In genomic region chr6:91679095-91679577, GRCm38 (mm10) we compare ENCODE assay signal across 9 mouse cellular contexts. TPM values are rescaled to one million over a fixed set of nuclear protein-coding genes. Genes with fewer than 3 reads are reported as not detected.
DNase-seq lines count a peak whose midpoint lies in the region; ATAC-seq and TF ChIP-seq lines count a peak whose summit lies in the region.
"Had no signal": no experiment of that assay in that cellular context is flagged by ENCODE, and none has a peak within 500 bp of the region (broad histone marks: within the 10 kb centered on the region; RNA-seq: fewer than 3 reads in every experiment).

No protein-coding gene starts in this region.

- no peak overlapping the region for H3K9ac ChIP-seq in hindbrain, embryonic 12.5 days
- peak overlapping the region; percentile 49 for H3K9ac ChIP-seq in ES-E14 (ENCODE audit: insufficient read depth, low read depth, low read length, poor library complexity, severe bottlenecking)
- no peak overlapping the region for H3K9ac ChIP-seq in forebrain, postnatal 0 days
- H3K9ac ChIP-seq in intestine, embryonic 16.5 days (ENCODE audit: low read depth, low read length) = peak overlapping the region; percentile 46; the same call in 1 of the 2 replicates
- H3K9ac ChIP-seq: limb, embryonic 12.5 days had no signal

- TF ChIP-seq CTCF in forebrain, postnatal 0 days (IDR thresholded peaks at IDR 0.05; ENCODE audit: low read depth) = no peak

- no peak for ATAC-seq in hindbrain, embryonic 12.5 days (ENCODE audit: low FRiP score)
- ATAC-seq in forebrain, postnatal 0 days = no peak
- ATAC-seq in intestine, embryonic 16.5 days = 0 out of 2 replicates have a peak, but pooled peaks have one; percentile 4

- WGBS in hindbrain, embryonic 10.5 days = 77% methylated on average over 10 of the region's 10 CpGs
- WGBS in hindbrain, embryonic 12.5 days = 73% methylated on average over 10 of the region's 10 CpGs
- WGBS in forebrain, postnatal 0 days = 64% methylated on average over 10 of the region's 10 CpGs
- WGBS in intestine, embryonic 16.5 days = 63% methylated on average over 10 of the region's 10 CpGs

- no peaks in the 10 kb centered on the region for H3K9me3 ChIP-seq in hindbrain, embryonic 10.5 days
- no peaks in the 10 kb centered on the region for H3K9me3 ChIP-seq in hindbrain, embryonic 12.5 days (replicated peaks)
- no peaks in the 10 kb centered on the region for H3K9me3 ChIP-seq in ES-E14 (ENCODE audit: control insufficient read depth, insufficient read depth, low read depth, low read length)
- no peaks in the 10 kb centered on the region for H3K9me3 ChIP-seq in forebrain, postnatal 0 days (ENCODE audit: low read length)
- H3K9me3 ChIP-seq in intestine, embryonic 16.5 days (ENCODE audit: control insufficient read depth, low read length) = no peaks in the 10 kb centered on the region
- H3K9me3 ChIP-seq: limb, embryonic 12.5 days had no signal

- no peaks in the 10 kb centered on the region for H3K27me3 ChIP-seq in hindbrain, embryonic 10.5 days (ENCODE audit: insufficient read depth, poor library complexity, severe bottlenecking)
- no peaks in the 10 kb centered on the region for H3K27me3 ChIP-seq in hindbrain, embryonic 12.5 days
- H3K27me3 ChIP-seq in forebrain, postnatal 0 days (ENCODE audit: insufficient read depth, low read length) = no peaks in the 10 kb centered on the region
- no peaks in the 10 kb centered on the region for H3K27me3 ChIP-seq in intestine, embryonic 16.5 days (replicated peaks; ENCODE audit: control insufficient read depth, insufficient read depth, low read length)
- no peaks in the 10 kb centered on the region for H3K27me3 ChIP-seq in splenic B cell, adult 2 months (ENCODE audit: control insufficient read depth, insufficient read depth, low read length, poor library complexity, severe bottlenecking)
- H3K27me3 ChIP-seq: limb, embryonic 12.5 days had no signal

- no peak overlapping the region for H3K4me3 ChIP-seq in hindbrain, embryonic 10.5 days
- H3K4me3 ChIP-seq in hindbrain, embryonic 12.5 days = no peak overlapping the region
- peak overlapping the region; percentile 35 to 47 for H3K4me3 ChIP-seq in ES-E14 (ENCODE audit: insufficient read depth in 1 of 2, low read depth in 1 of 2, low read length in 2 of 2, poor library complexity in 1 of 2, severe bottlenecking in 1 of 2)
- no peak overlapping the region for H3K4me3 ChIP-seq in forebrain, postnatal 0 days (ENCODE audit: low read depth, low read length)
- no peak overlapping the region for H3K4me3 ChIP-seq in intestine, embryonic 16.5 days (ENCODE audit: low read length)
- H3K4me3 ChIP-seq: limb, embryonic 12.5 days had no signal

- in situ Hi-C loops in ES-E14 (cut with MboI; ENCODE audit: low sequenced_read_pairs in 2 of 2, unreplicated experiment in 2 of 2) = no loop called here

- no peaks in the 10 kb centered on the region for H3K36me3 ChIP-seq in hindbrain, embryonic 10.5 days
- H3K36me3 ChIP-seq in hindbrain, embryonic 12.5 days = no peaks in the 10 kb centered on the region
- no peaks in the 10 kb centered on the region for H3K36me3 ChIP-seq in ES-E14 (ENCODE audit: control insufficient read depth, insufficient read depth, low read length, poor library complexity, severe bottlenecking)
- no peaks in the 10 kb centered on the region for H3K36me3 ChIP-seq in forebrain, postnatal 0 days (ENCODE audit: insufficient read depth)
- no peaks in the 10 kb centered on the region for H3K36me3 ChIP-seq in intestine, embryonic 16.5 days (ENCODE audit: control insufficient read depth, insufficient read depth, low read length)
- no peaks in the 10 kb centered on the region; the same call in 1 of the 2 replicates for H3K36me3 ChIP-seq in splenic B cell, adult 2 months (ENCODE audit: control insufficient read depth, insufficient read depth, low read length, poor library complexity, severe bottlenecking)
- H3K36me3 ChIP-seq: limb, embryonic 12.5 days had no signal

- no peak overlapping the region for H3K4me2 ChIP-seq in hindbrain, embryonic 12.5 days (replicated peaks)
- no peak overlapping the region for H3K4me2 ChIP-seq in forebrain, postnatal 0 days (ENCODE audit: low read depth)
- 0 out of 2 replicates have a peak overlapping the region, but pooled peaks have one; percentile 26 for H3K4me2 ChIP-seq in intestine, embryonic 16.5 days (ENCODE audit: low read depth, low read length)
- H3K4me2 ChIP-seq: limb, embryonic 12.5 days had no signal

- peak overlapping the region; percentile 64 for H3K27ac ChIP-seq in hindbrain, embryonic 10.5 days
- no peak overlapping the region for H3K27ac ChIP-seq in hindbrain, embryonic 12.5 days
- H3K27ac ChIP-seq in ES-E14 (ENCODE audit: insufficient read depth, low read depth, low read length, poor library complexity, severe bottlenecking) = peak overlapping the region; percentile 0; the same call in 1 of the 2 replicates
- no peak overlapping the region for H3K27ac ChIP-seq in forebrain, postnatal 0 days (ENCODE audit: low read depth, low read length)
- H3K27ac ChIP-seq in intestine, embryonic 16.5 days (ENCODE audit: low read length) = peak overlapping the region; percentile 62
- H3K27ac ChIP-seq: limb, embryonic 12.5 days had no signal

- DNase-seq in hindbrain, embryonic 10.5 days (ENCODE audit: low spot score) = no peak
- DNase-seq in ES-E14 (ENCODE audit: low read depth, low spot score) = no peak
- peak; percentile 35 for DNase-seq in forebrain, postnatal 0 days
- DNase-seq in lung, postnatal 25 days (ENCODE audit: low spot score) = peak; percentile 81
- peak; percentile 86 for DNase-seq in splenic B cell, adult 2 months (ENCODE audit: low read depth, low spot score)
- no peak for DNase-seq in embryo, embryonic 11 days

- peaks cover 44% of the 10 kb centered on the region for H3K4me1 ChIP-seq in hindbrain, embryonic 10.5 days (replicated peaks)
- peaks cover 24% of the 10 kb centered on the region for H3K4me1 ChIP-seq in hindbrain, embryonic 12.5 days
- peaks cover 14 to 24% of the 10 kb centered on the region in 2 experiments for H3K4me1 ChIP-seq in ES-E14 (ENCODE audit: control insufficient read depth in 2 of 2, insufficient read depth in 2 of 2, low read length in 2 of 2, poor library complexity in 1 of 2)
- 0 out of 2 replicates have a peak, but pooled peaks cover 8% of the 10 kb centered on the region for H3K4me1 ChIP-seq in forebrain, postnatal 0 days (ENCODE audit: insufficient read depth)
- peaks cover 18% of the 10 kb centered on the region for H3K4me1 ChIP-seq in intestine, embryonic 16.5 days (ENCODE audit: control insufficient read depth, insufficient read depth, low read length)

TF ChIP-seq in ES-E14, 5 proteins besides CTCF, POLR2A, EP300 and RAD21:
- TF ChIP-seq ZC3H11A (IDR thresholded peaks at IDR 0.05; ENCODE audit: borderline replicate concordance, low read depth, low read length) = no peak
TF ChIP-seq in ES-E14: peak in this region for 0.

RNA-seq across cellular contexts. Expression of gene Slc6a6, which starts 4.7 kb away (rescaled TPM):
- 58.9 and 60.0 TPM in 2 replicates for polyA plus RNA-seq in hindbrain, embryonic 10.5 days (2016; fragmentation: Nextera tagmentation; extraction: Ambion mirVana)
- polyA plus RNA-seq in hindbrain, embryonic 12.5 days (2016; fragmentation: Nextera tagmentation; extraction: Ambion mirVana) = 70.2 and 78.0 TPM in 2 replicates
- 150 and 231 TPM in 2 replicates for total RNA-seq in ES-E14 (2012; rRNA removed)
- total RNA-seq in forebrain, postnatal 0 days (2014; rRNA removed) = 72.2 and 101 TPM in 2 replicates
- 89.5 and 139 TPM in 2 replicates for polyA plus RNA-seq in forebrain, postnatal 0 days (2015; fragmentation: Nextera tagmentation; extraction: Ambion mirVana)
- polyA plus RNA-seq in intestine, embryonic 16.5 days (2015; fragmentation: Nextera tagmentation; extraction: Ambion mirVana) = 103 and 104 TPM in 2 replicates

Comparison
In these comparisons a context has a peak if more than half of its experiments do, and no peak if none do; other contexts are left out.
1. H3K27ac ChIP-seq: peak in hindbrain, embryonic 10.5 days (single experiment), ES-E14 (single experiment) and intestine, embryonic 16.5 days (single experiment); none in hindbrain, embryonic 12.5 days (single experiment) and forebrain, postnatal 0 days (single experiment).
2. DNase-seq: peak in forebrain, postnatal 0 days (single experiment), lung, postnatal 25 days (single experiment) and splenic B cell, adult 2 months (single experiment); none in hindbrain, embryonic 10.5 days (single experiment), ES-E14 (single experiment) and embryo, embryonic 11 days (single experiment).
3. H3K4me3 ChIP-seq: peak in ES-E14 (2 of 2); none in hindbrain, embryonic 10.5 days (single experiment), hindbrain, embryonic 12.5 days (single experiment), forebrain, postnatal 0 days (single experiment) and intestine, embryonic 16.5 days (single experiment).
4. H3K9ac ChIP-seq: peak in ES-E14 (single experiment) and intestine, embryonic 16.5 days (single experiment); none in hindbrain, embryonic 12.5 days (single experiment) and forebrain, postnatal 0 days (single experiment).